Mouse (Mus musculus) forelimb bud, embryonic 11.5 days (tissue): ENCODE data around the gene Trim7.
"Not testable (repeated sequence)": the region's sequence is repeated elsewhere in the genome, so short reads cannot be mapped to it uniquely, and the experiment has no call there.

Experiments used
- DNase-seq: peaks from one replicate; pipeline ENCODE4 v3.0.0-alpha.2; 2012; ENCODE audit warnings: low read depth, low spot score

Trim7 gene

GRCm38 (mm10) chr11:48801831-48802772, 23.8 kb upstream of the Trim7 start:
- no peak for DNase-seq

GRCm38 (mm10) chr11:48803988-48804387, 22.0 kb upstream of the Trim7 start:
- DNase-seq: no peak

- no peak for DNase-seq
These were observed 21.0 kb upstream of the Trim7 start for GRCm38 (mm10) chr11:48804922-48805321.

GRCm38 (mm10) chr11:48806856-48807562, 18.9 kb upstream of the Trim7 start:
- DNase-seq: no peak

GRCm38 (mm10) chr11:48807563-48808303, 18.2 kb upstream of the Trim7 start:
- no peak for DNase-seq

- DNase-seq: no peak
These were observed 17.7 kb upstream of the Trim7 start for GRCm38 (mm10) chr11:48808304-48808646.

GRCm38 (mm10) chr11:48808737-48809433, 17.1 kb upstream of the Trim7 start:
- no peak for DNase-seq

GRCm38 (mm10) chr11:48809434-48809830, 16.5 kb upstream of the Trim7 start:
- DNase-seq: no peak

GRCm38 (mm10) chr11:48810142-48810541, 15.8 kb upstream of the Trim7 start:
- DNase-seq: no peak

GRCm38 (mm10) chr11:48813782-48814181, 12.2 kb upstream of the Trim7 start:
- no peak for DNase-seq

- no peak for DNase-seq
These were observed 10.1 kb upstream of the Trim7 start for GRCm38 (mm10) chr11:48815851-48816250.

GRCm38 (mm10) chr11:48816281-48816781, 9.6 kb upstream of the Trim7 start:
- DNase-seq: peak; percentile 42

GRCm38 (mm10) chr11:48816800-48817665, 8.9 kb upstream of the Trim7 start, which contains the start of gene Trim41:
Gene Trim41 (minus strand): TSS chr11:48817353.
- DNase-seq: peak; percentile 98

GRCm38 (mm10) chr11:48817794-48818193, 8.1 kb upstream of the Trim7 start:
- no peak for DNase-seq

GRCm38 (mm10) chr11:48818346-48818745, 7.6 kb upstream of the Trim7 start:
- DNase-seq: peak; percentile 97

- DNase-seq: no peak
These were observed 6.2 kb upstream of the Trim7 start for GRCm38 (mm10) chr11:48819614-48820307.

- no peak for DNase-seq
These were observed 5.6 kb upstream of the Trim7 start for GRCm38 (mm10) chr11:48820308-48820674.

- DNase-seq: not testable (repeated sequence)
These were observed 4.6 kb upstream of the Trim7 start for GRCm38 (mm10) chr11:48821299-48821698.

GRCm38 (mm10) chr11:48822768-48823512, 3.0 kb upstream of the Trim7 start:
- no peak for DNase-seq
